Mouse (Mus musculus) layer of hippocampus, adult 9-10 months (tissue): Measurements from ENCODE around the gene BC049715.
"Not testable (repeated sequence)": the region's sequence is repeated elsewhere in the genome, so short reads cannot be mapped to it uniquely, and the experiment has no call there.

Source experiments
- DNase-seq: peaks from one replicate; pipeline ENCODE4 v3.0.0; 2022; ENCODE audit warnings: low spot score

BC049715 gene

GRCm38 (mm10) chr6:136827516-136827880 lies at the start of gene BC049715:
Gene BC049715, plus strand, starts transcription at chr6:136827626.
- DNase-seq = no peak

GRCm38 (mm10) chr6:136781377-136781986 lies 45.9 kb upstream of the BC049715 start, which contains the start of gene Gucy2c:
Gene Gucy2c, minus strand, starts transcription at chr6:136781765.
- DNase-seq = no peak

- no peak for DNase-seq
These were observed 45.3 kb upstream of the BC049715 start for GRCm38 (mm10) chr6:136782146-136782545.

GRCm38 (mm10) chr6:136782761-136783160 lies 44.7 kb upstream of the BC049715 start:
- no peak for DNase-seq

GRCm38 (mm10) chr6:136789391-136789971 lies 37.9 kb upstream of the BC049715 start:
- DNase-seq = no peak

- no peak for DNase-seq
These were observed 34.3 kb upstream of the BC049715 start for GRCm38 (mm10) chr6:136792884-136793758.

- no peak for DNase-seq
These were observed 33.4 kb upstream of the BC049715 start for GRCm38 (mm10) chr6:136793831-136794525.

- no peak for DNase-seq
These were observed 32.3 kb upstream of the BC049715 start for GRCm38 (mm10) chr6:136795110-136795509.

- no peak for DNase-seq
These were observed 31.6 kb upstream of the BC049715 start for GRCm38 (mm10) chr6:136795850-136796249.

- DNase-seq = not testable (repeated sequence)
These were observed 29.3 kb upstream of the BC049715 start for GRCm38 (mm10) chr6:136797874-136798693.

GRCm38 (mm10) chr6:136800710-136801109 lies 26.7 kb upstream of the BC049715 start:
- DNase-seq = no peak

- no peak for DNase-seq
These were observed 26.2 kb upstream of the BC049715 start for GRCm38 (mm10) chr6:136801274-136801673.

- DNase-seq = no peak
These were observed 24.2 kb upstream of the BC049715 start for GRCm38 (mm10) chr6:136803093-136803738.

- DNase-seq = peak; percentile 98
These were observed 23.4 kb upstream of the BC049715 start, which contains the start of gene Hist4h4 for GRCm38 (mm10) chr6:136803739-136804633. Gene Hist4h4, minus strand, starts transcription at chr6:136804415.

GRCm38 (mm10) chr6:136804705-136805408 lies 22.6 kb upstream of the BC049715 start:
- DNase-seq = no peak

GRCm38 (mm10) chr6:136805409-136805775 lies 22.0 kb upstream of the BC049715 start:
- DNase-seq = no peak

- no peak for DNase-seq
These were observed 20.6 kb upstream of the BC049715 start for GRCm38 (mm10) chr6:136806819-136807218.

GRCm38 (mm10) chr6:136807395-136808013 lies 19.9 kb upstream of the BC049715 start:
- no peak for DNase-seq

GRCm38 (mm10) chr6:136808014-136808417 lies 19.4 kb upstream of the BC049715 start, which contains the start of gene H2afj:
Gene H2afj, plus strand, starts transcription at chr6:136808244.
- DNase-seq = peak; percentile 99
